Mouse (Mus musculus) heart, postnatal 0 days (tissue): Measurements from ENCODE around the gene 4933428G20Rik.

Experiments used
- CTCF ChIP-seq: IDR thresholded peaks from 2 replicates; pipeline ENCODE4 v1.5.1; 2016; ENCODE audit warnings: antibody characterized with exemption, control low read depth, low read depth
- EP300 ChIP-seq: IDR thresholded peaks from 2 replicates; pipeline ENCODE4 v1.6.1; 2016; ENCODE audit warnings: antibody characterized with exemption, low read depth

- TF ChIP-seq CTCF, result no peak
- no peak for TF ChIP-seq EP300
These were observed 8.5 kb downstream of the 4933428G20Rik start for GRCm38 (mm10) chr11:97491640-97492039.
